Mouse (Mus musculus) intestine, embryonic 15.5 days (tissue): ENCODE measurements around the gene Gm26566. TPM values are rescaled to one million over a fixed set of nuclear protein-coding genes. Genes with fewer than 3 reads are reported as not detected.

Source experiments
- ATAC-seq: fragments of 200-750 bp; cut with Nextera tagmentation; 2 replicates; pipeline ENCODE4 v1.8.0; 2017; ENCODE audit warnings: moderate TSS enrichment, moderate library complexity
- H3K27ac ChIP-seq: fragments of 300-500 bp; sonication (generic); 2 replicates; pipeline ENCODE4 v1.5.1; 2015; ENCODE audit warnings: mild to moderate bottlenecking, inconsistent platforms
- H3K27me3 ChIP-seq: fragments of 300-500 bp; sonication (generic); replicated peaks from 2 replicates; pipeline ENCODE4 v1.6.1; 2015; ENCODE audit warnings: inconsistent platforms
- H3K36me3 ChIP-seq: fragments of 300-500 bp; sonication (generic); 2 replicates; pipeline ENCODE4 v1.6.1; 2015; ENCODE audit warnings: inconsistent platforms
- H3K4me1 ChIP-seq: fragments of 300-500 bp; sonication (generic); replicated peaks from 2 replicates; pipeline ENCODE4 v1.6.1; 2015; ENCODE audit warnings: inconsistent platforms
- H3K4me2 ChIP-seq: fragments of 300-500 bp; sonication (generic); replicated peaks from 2 replicates; pipeline ENCODE4 v1.6.1; 2015; ENCODE audit warnings: mild to moderate bottlenecking, inconsistent platforms
- H3K4me3 ChIP-seq: fragments of 300-500 bp; sonication (generic); replicated peaks from 2 replicates; pipeline ENCODE4 v1.5.1; 2015; ENCODE audit warnings: inconsistent platforms
- H3K9ac ChIP-seq: fragments of 300-500 bp; sonication (generic); 2 replicates; pipeline ENCODE4 v1.6.1; 2015; ENCODE audit warnings: inconsistent platforms
- H3K9me3 ChIP-seq: fragments of 300-500 bp; sonication (generic); 2 replicates; pipeline ENCODE4 v1.6.1; 2016; ENCODE audit warnings: inconsistent platforms
- WGBS: fragments of 180-500 bp; shearing (Covaris S2); methylation state at CpG from one replicate; pipeline ENCODE4 v1.1.7; 2015; 5-methylcytosine and 5-hydroxymethylcytosine counted together
- polyA plus RNA-seq: library from polyadenylated mRNA; unstranded; fragments of >200 nt; fragmentation: Nextera tagmentation; extraction: Ambion mirVana; gene quantifications from 2 replicates; pipeline ENCODE4 v1.2.1, GENCODE M21; 2015

The Gm26566 gene
- polyA plus RNA-seq, 1 experiment from 2014 or later: 0.80 TPM

DNA sequence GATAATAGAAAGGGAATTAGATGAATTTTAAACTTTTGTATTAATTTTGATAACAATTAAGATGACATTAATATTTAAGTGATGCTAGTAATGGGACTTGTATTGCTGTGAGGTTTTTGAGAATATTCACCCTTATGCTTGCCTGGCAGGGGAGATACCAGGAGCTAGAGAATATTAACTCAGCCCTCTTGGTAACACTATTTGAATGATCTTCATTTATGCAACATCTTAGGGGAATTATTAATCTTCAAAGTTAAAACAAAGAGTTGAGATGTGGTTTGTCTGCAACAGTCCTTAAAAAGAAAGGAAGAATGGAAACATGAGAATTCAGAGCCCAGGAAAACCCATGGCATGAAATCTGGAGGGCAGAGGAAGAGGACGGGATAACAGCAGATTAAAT is 22.3 kb upstream of the Gm26566 start:
- H3K27me3 ChIP-seq: no peaks in the 10 kb centered on the region
- H3K9ac ChIP-seq: no peak overlapping the region
- H3K4me3 ChIP-seq: no peak overlapping the region
- no peak overlapping the region for H3K4me2 ChIP-seq
- H3K36me3 ChIP-seq: no peaks in the 10 kb centered on the region
- H3K4me1 ChIP-seq: no peaks in the 10 kb centered on the region
- H3K27ac ChIP-seq: no peak overlapping the region
- H3K9me3 ChIP-seq: no peaks in the 10 kb centered on the region
- ATAC-seq: no peak
- WGBS: 78% methylated on average over 1 of the region's 1 CpGs

- Histone ChIP-seq H3K4me1 (no peaks in the 10 kb centered on the region), H3K4me2 (no peak overlapping the region), H3K4me3 (no peak overlapping the region), H3K27me3 (no peaks in the 10 kb centered on the region), H3K9me3 (no peaks in the 10 kb centered on the region), H3K9ac (no peak overlapping the region), H3K27ac (no peak overlapping the region), H3K36me3 (no peaks in the 10 kb centered on the region)
- WGBS: 47% methylated on average over 3 of the region's 3 CpGs
- ATAC-seq: no peak
These were observed 15.7 kb upstream of the Gm26566 start for GRCm38 (mm10) chr4:88705924-88706323.

GRCm38 (mm10) chr4:88707128-88707826 is 14.3 kb upstream of the Gm26566 start:
- Histone ChIP-seq H3K9me3 (no peaks in the 10 kb centered on the region), H3K4me3 (no peak overlapping the region), H3K9ac (no peak overlapping the region), H3K4me1 (no peaks in the 10 kb centered on the region), H3K27me3 (no peaks in the 10 kb centered on the region), H3K27ac (no peak overlapping the region), H3K4me2 (no peak overlapping the region), H3K36me3 (no peaks in the 10 kb centered on the region)
- ATAC-seq: no peak
- WGBS: 97% methylated on average over 1 of the region's 1 CpGs

- H3K9me3 ChIP-seq: no peaks in the 10 kb centered on the region
- H3K9ac ChIP-seq: no peak overlapping the region
- WGBS: 65% methylated on average over 1 of the region's 1 CpGs
- H3K4me1 ChIP-seq: 0 out of 2 replicates have a peak, but pooled peaks cover 2% of the 10 kb centered on the region
- H3K27me3 ChIP-seq: no peaks in the 10 kb centered on the region
- no peak overlapping the region for H3K4me2 ChIP-seq
- no peak overlapping the region for H3K27ac ChIP-seq
- peaks cover 4% of the 10 kb centered on the region; the same call in 1 of the 2 replicates for H3K36me3 ChIP-seq
- no peak overlapping the region for H3K4me3 ChIP-seq
- ATAC-seq: no peak
These were observed 7.3 kb upstream of the Gm26566 start for GRCm38 (mm10) chr4:88714281-88714680.

DNA sequence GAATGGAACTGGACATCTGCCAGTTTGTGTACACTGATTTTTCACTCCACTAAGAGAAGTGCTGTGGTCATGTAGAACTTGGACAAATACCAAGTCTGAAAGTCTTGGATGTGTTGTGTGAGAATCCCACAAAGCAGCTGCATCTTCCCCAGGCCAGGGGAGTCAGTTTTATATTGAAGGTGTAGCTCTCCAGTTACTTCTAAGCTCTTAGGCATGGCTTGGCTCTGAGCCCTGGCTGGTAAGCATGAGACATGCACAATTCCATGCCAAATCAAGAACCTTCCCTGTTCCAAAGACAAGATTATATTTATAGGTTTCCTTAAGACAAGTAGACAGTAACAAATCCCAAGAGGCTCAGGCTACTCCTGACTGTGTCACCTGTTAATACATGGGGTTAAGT is 6.5 kb upstream of the Gm26566 start:
- Histone ChIP-seq H3K9ac (no peak overlapping the region), H3K27me3 (no peaks in the 10 kb centered on the region), H3K27ac (no peak overlapping the region), H3K36me3 (peaks cover 4% of the 10 kb centered on the region; the same call in 1 of the 2 replicates), H3K4me3 (no peak overlapping the region), H3K4me1 (peaks cover 4% of the 10 kb centered on the region), H3K4me2 (no peak overlapping the region), H3K9me3 (no peaks in the 10 kb centered on the region)
- no peak for ATAC-seq

GRCm38 (mm10) chr4:88718715-88719114 is 2.9 kb upstream of the Gm26566 start:
- Histone ChIP-seq H3K4me1 (peaks cover 15% of the 10 kb centered on the region), H3K4me3 (peak overlapping the region; percentile 16), H3K27me3 (no peaks in the 10 kb centered on the region), H3K27ac (no peak overlapping the region), H3K9me3 (no peaks in the 10 kb centered on the region), H3K36me3 (peaks cover 13% of the 10 kb centered on the region), H3K9ac (no peak overlapping the region), H3K4me2 (peak overlapping the region; percentile 48)
- ATAC-seq: no peak
- 26% methylated on average over 1 of the region's 1 CpGs for WGBS

- Histone ChIP-seq H3K27ac (peak overlapping the region; percentile 68), H3K9me3 (no peaks in the 10 kb centered on the region), H3K9ac (no peak overlapping the region), H3K4me3 (no peak overlapping the region), H3K27me3 (no peaks in the 10 kb centered on the region), H3K36me3 (peaks cover 9% of the 10 kb centered on the region), H3K4me2 (peak overlapping the region; percentile 44), H3K4me1 (peaks cover 13% of the 10 kb centered on the region)
- ATAC-seq: 0 out of 2 replicates have a peak, but pooled peaks have one; percentile 1
- 45% methylated on average over 7 of the region's 8 CpGs for WGBS
These were observed 2.0 kb downstream of the Gm26566 start for GRCm38 (mm10) chr4:88723497-88724090.

DNA sequence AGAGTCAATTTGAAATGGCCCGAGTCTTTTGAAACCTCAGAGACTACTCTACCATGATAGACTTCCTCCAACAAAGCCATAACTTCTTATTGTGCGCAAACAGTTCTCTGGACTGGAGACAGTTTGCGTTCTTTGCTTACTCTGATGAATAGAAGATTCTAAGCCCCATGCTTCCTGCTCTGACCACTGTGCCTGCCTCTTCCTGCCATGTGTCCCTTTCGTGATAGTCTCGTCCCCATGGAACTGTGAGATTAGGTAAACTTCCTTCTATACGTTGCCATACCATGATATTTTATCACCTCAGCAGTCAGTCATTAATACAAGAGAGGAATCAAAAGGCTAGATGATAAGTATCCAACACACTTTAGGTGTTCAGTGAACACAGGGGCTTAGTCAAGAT is 5.1 kb downstream of the Gm26566 start:
- no peaks in the 10 kb centered on the region for H3K9me3 ChIP-seq
- WGBS: 82% methylated on average over 6 of the region's 6 CpGs
- no peaks in the 10 kb centered on the region for H3K4me1 ChIP-seq
- no peak for ATAC-seq
- no peak overlapping the region for H3K27ac ChIP-seq
- H3K9ac ChIP-seq: no peak overlapping the region
- H3K27me3 ChIP-seq: no peaks in the 10 kb centered on the region
- H3K36me3 ChIP-seq: no peaks in the 10 kb centered on the region
- no peak overlapping the region for H3K4me3 ChIP-seq
- H3K4me2 ChIP-seq: no peak overlapping the region

DNA sequence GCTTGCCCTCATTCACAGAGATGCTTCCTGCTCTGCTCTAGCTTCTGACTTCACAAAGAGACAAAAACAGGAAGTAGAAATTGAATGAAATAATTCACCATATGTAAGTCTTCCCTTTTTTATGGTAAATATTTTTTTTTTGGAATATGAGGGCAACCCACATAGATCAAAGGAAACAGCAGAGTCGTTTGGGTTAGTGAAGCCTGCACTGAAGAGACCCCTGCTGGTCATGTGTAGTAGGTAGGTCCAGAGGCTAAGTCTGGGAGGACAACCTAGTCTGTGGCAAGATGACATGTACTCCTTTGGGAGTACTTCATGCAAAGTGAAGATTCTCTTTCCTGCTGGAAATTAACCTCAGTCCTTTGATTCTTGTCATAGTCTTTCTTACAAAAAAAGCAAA is 5.7 kb downstream of the Gm26566 start:
- H3K27me3 ChIP-seq: no peaks in the 10 kb centered on the region
- H3K4me3 ChIP-seq: no peak overlapping the region
- H3K36me3 ChIP-seq: no peaks in the 10 kb centered on the region
- H3K4me2 ChIP-seq: no peak overlapping the region
- H3K27ac ChIP-seq: no peak overlapping the region
- WGBS: 3% methylated on average over 1 of the region's 1 CpGs
- H3K9ac ChIP-seq: no peak overlapping the region
- H3K9me3 ChIP-seq: no peaks in the 10 kb centered on the region
- no peaks in the 10 kb centered on the region for H3K4me1 ChIP-seq
- no peak for ATAC-seq

GRCm38 (mm10) chr4:88738480-88738879 is 16.9 kb downstream of the Gm26566 start:
- no peak overlapping the region for H3K27ac ChIP-seq
- no peaks in the 10 kb centered on the region for H3K9me3 ChIP-seq
- no peak overlapping the region for H3K4me2 ChIP-seq
- no peaks in the 10 kb centered on the region for H3K27me3 ChIP-seq
- H3K4me3 ChIP-seq: no peak overlapping the region
- no peak overlapping the region for H3K9ac ChIP-seq
- 4% methylated on average over 2 of the region's 2 CpGs for WGBS
- H3K4me1 ChIP-seq: peaks cover 2% of the 10 kb centered on the region; the same call in 1 of the 2 replicates
- no peak for ATAC-seq
- H3K36me3 ChIP-seq: no peaks in the 10 kb centered on the region

DNA sequence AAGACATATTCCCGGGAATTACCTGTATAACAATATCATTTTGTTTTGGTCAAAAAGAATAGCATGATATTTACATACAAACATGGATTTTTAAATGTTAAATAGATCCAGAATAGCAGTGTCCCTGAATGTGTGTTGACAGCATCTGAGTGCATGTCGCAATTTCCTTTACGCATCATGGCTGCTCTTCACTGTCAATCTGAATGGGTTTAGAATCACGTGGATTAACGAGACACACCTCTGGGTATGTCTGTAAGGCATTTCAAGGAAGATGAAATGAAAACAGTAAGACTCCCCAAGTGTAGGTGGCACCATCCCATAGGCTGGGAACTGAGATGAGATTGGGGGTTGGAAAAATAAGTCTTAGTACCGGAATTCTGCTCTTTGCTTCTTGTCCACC is 17.4 kb downstream of the Gm26566 start:
- WGBS: 84% methylated on average over 6 of the region's 6 CpGs
- H3K36me3 ChIP-seq: no peaks in the 10 kb centered on the region

GRCm38 (mm10) chr4:88741426-88741825 is 19.8 kb downstream of the Gm26566 start:
- WGBS: 85% methylated on average over 4 of the region's 4 CpGs
- no peak for ATAC-seq
- no peaks in the 10 kb centered on the region for H3K9me3 ChIP-seq
- H3K9ac ChIP-seq: no peak overlapping the region
- no peaks in the 10 kb centered on the region for H3K27me3 ChIP-seq
- H3K27ac ChIP-seq: no peak overlapping the region
- no peaks in the 10 kb centered on the region for H3K36me3 ChIP-seq
- H3K4me3 ChIP-seq: no peak overlapping the region
- H3K4me2 ChIP-seq: no peak overlapping the region
- peaks cover 2% of the 10 kb centered on the region; the same call in 1 of the 2 replicates for H3K4me1 ChIP-seq

More for the DNA sequence above, 17.4 kb downstream of the Gm26566 start:
- Histone ChIP-seq H3K9me3 (no peaks in the 10 kb centered on the region), H3K4me2 (no peak overlapping the region), H3K27me3 (no peaks in the 10 kb centered on the region), H3K4me1 (peaks cover 2% of the 10 kb centered on the region; the same call in 1 of the 2 replicates), H3K27ac (no peak overlapping the region), H3K4me3 (no peak overlapping the region), H3K9ac (no peak overlapping the region)
- no peak for ATAC-seq
